Comparison of ENCODE assay signal across 19 mouse cellular contexts in the genomic region with DNA sequence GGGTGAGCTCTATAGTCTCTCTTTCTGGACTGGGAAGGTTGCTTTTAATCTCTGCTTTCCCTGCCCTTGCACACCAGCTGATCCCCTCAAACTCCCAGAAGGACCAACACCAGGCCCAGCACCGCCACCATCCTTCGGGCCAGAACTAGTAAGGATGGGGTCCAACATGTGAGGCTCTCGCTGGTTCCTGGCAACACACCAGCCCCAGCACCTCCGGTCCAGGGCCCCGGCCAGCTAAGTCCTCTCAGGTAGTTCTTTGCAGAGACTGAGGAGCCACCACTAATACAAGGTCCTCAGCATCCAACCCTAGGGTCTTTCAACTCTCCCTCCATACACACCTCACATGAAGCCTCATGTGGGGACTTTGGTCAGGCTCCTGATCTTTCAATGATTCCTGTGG. TPM values are rescaled to one million over a fixed set of nuclear protein-coding genes. Genes with fewer than 3 reads are reported as not detected.
DNase-seq lines count a peak whose midpoint lies in the region; ATAC-seq lines count a peak whose summit lies in the region.
"Had no signal": no experiment of that assay in that cellular context is flagged by ENCODE, and none has a peak within 500 bp of the region (broad histone marks: within the 10 kb centered on the region; RNA-seq: fewer than 3 reads in every experiment).

No protein-coding gene starts in this region.

- 0 out of 2 replicates have a peak overlapping the region, but pooled peaks have one; percentile 19 for H3K27ac ChIP-seq in heart, embryonic 12.5 days (ENCODE audit: poor library complexity, severe bottlenecking)
- 0 out of 2 replicates have a peak overlapping the region, but pooled peaks have one; percentile 10 for H3K27ac ChIP-seq in liver, embryonic 15.5 days (replicated peaks)
- no peak overlapping the region for H3K27ac ChIP-seq in liver, embryonic 12.5 days
- H3K27ac ChIP-seq in limb, embryonic 15.5 days, result 0 out of 2 replicates have a peak overlapping the region, but pooled peaks have one; percentile 0
- H3K27ac ChIP-seq: forebrain, embryonic 10.5 days; hindbrain, embryonic 14.5 days; left cerebral cortex, adult 2 months; neural tube, embryonic 15.5 days had no signal

- no peaks in the 10 kb centered on the region for H3K9me3 ChIP-seq in heart, embryonic 12.5 days (replicated peaks)
- no peaks in the 10 kb centered on the region for H3K9me3 ChIP-seq in liver, embryonic 15.5 days (replicated peaks)
- H3K9me3 ChIP-seq in liver, embryonic 12.5 days (replicated peaks), result no peaks in the 10 kb centered on the region
- H3K9me3 ChIP-seq in limb, embryonic 15.5 days, result no peaks in the 10 kb centered on the region
- H3K9me3 ChIP-seq: forebrain, embryonic 10.5 days; neural tube, embryonic 15.5 days had no signal

- ATAC-seq in heart, embryonic 12.5 days (ENCODE audit: insufficient number of reproducible peaks, low FRiP score), result no peak
- ATAC-seq in liver, embryonic 15.5 days (ENCODE audit: insufficient read depth), result no peak
- ATAC-seq in liver, embryonic 12.5 days, result no peak
- no peak for ATAC-seq in limb, embryonic 15.5 days (ENCODE audit: insufficient number of reproducible peaks, low FRiP score, low TSS enrichment, low read depth)
- ATAC-seq: activated CD4-positive, CD25-positive, alpha-beta regulatory T cell, adult 4 months; forebrain, embryonic 16.5 days; inflammation-experienced regulatory T-cells, adult 6 months had no signal

- WGBS in heart, embryonic 12.5 days, result 95% methylated on average over 5 of the region's 5 CpGs
- WGBS in liver, embryonic 15.5 days (ENCODE audit: insufficient replicate concordance), result 79% methylated on average over 5 of the region's 5 CpGs
- WGBS in liver, embryonic 12.5 days (ENCODE audit: insufficient replicate concordance), result 90% methylated on average over 5 of the region's 5 CpGs
- 95% methylated on average over 5 of the region's 5 CpGs for WGBS in limb, embryonic 15.5 days

- no peak overlapping the region for H3K4me2 ChIP-seq in heart, embryonic 12.5 days
- 0 out of 2 replicates have a peak overlapping the region, but pooled peaks have one; percentile 7 for H3K4me2 ChIP-seq in liver, embryonic 15.5 days
- H3K4me2 ChIP-seq in liver, embryonic 12.5 days, result no peak overlapping the region
- no peak overlapping the region for H3K4me2 ChIP-seq in limb, embryonic 15.5 days
- H3K4me2 ChIP-seq: hindbrain, embryonic 14.5 days; midbrain, embryonic 11.5 days; neural tube, embryonic 15.5 days had no signal

- no peak overlapping the region for H3K9ac ChIP-seq in heart, embryonic 12.5 days
- H3K9ac ChIP-seq in liver, embryonic 15.5 days, result no peak overlapping the region
- H3K9ac ChIP-seq in liver, embryonic 12.5 days, result no peak overlapping the region
- no peak overlapping the region for H3K9ac ChIP-seq in limb, embryonic 15.5 days
- H3K9ac ChIP-seq: hindbrain, embryonic 14.5 days; neural tube, embryonic 15.5 days had no signal

- DNase-seq in cerebellum, adult 11 months, result peak; percentile 51
- DNase-seq in cerebellum, postnatal 4 days (ENCODE audit: low spot score in 2 of 2), result no peak
- DNase-seq in heart, adult 9 months (ENCODE audit: low spot score in 2 of 2), result no peak
- DNase-seq in embryo, embryonic 10 days (ENCODE audit: low spot score), result no peak
- DNase-seq: kidney, adult 18-20 months; lung, adult 2 months; lung, postnatal 14 days had no signal

- H3K36me3 ChIP-seq in heart, embryonic 12.5 days, result no peaks in the 10 kb centered on the region
- H3K36me3 ChIP-seq in liver, embryonic 15.5 days (replicated peaks), result no peaks in the 10 kb centered on the region
- no peaks in the 10 kb centered on the region for H3K36me3 ChIP-seq in liver, embryonic 12.5 days
- no peaks in the 10 kb centered on the region for H3K36me3 ChIP-seq in limb, embryonic 15.5 days
- H3K36me3 ChIP-seq: forebrain, embryonic 10.5 days; neural tube, embryonic 15.5 days had no signal

- H3K4me1 ChIP-seq in heart, embryonic 12.5 days (replicated peaks), result peaks cover 88% of the 10 kb centered on the region
- H3K4me1 ChIP-seq in liver, embryonic 15.5 days (replicated peaks), result peaks cover 77% of the 10 kb centered on the region
- peaks cover 89% of the 10 kb centered on the region for H3K4me1 ChIP-seq in liver, embryonic 12.5 days
- peaks cover 48% of the 10 kb centered on the region for H3K4me1 ChIP-seq in limb, embryonic 15.5 days

- no peaks in the 10 kb centered on the region for H3K27me3 ChIP-seq in heart, embryonic 12.5 days (replicated peaks)
- no peaks in the 10 kb centered on the region for H3K27me3 ChIP-seq in liver, embryonic 15.5 days
- H3K27me3 ChIP-seq in liver, embryonic 12.5 days (replicated peaks), result no peaks in the 10 kb centered on the region
- no peaks in the 10 kb centered on the region for H3K27me3 ChIP-seq in limb, embryonic 15.5 days
- H3K27me3 ChIP-seq: neural tube, embryonic 15.5 days had no signal

- no peak overlapping the region for H3K4me3 ChIP-seq in heart, embryonic 12.5 days
- no peak overlapping the region for H3K4me3 ChIP-seq in liver, embryonic 15.5 days (replicated peaks)
- H3K4me3 ChIP-seq in liver, embryonic 12.5 days, result no peak overlapping the region
- H3K4me3 ChIP-seq in limb, embryonic 15.5 days, result no peak overlapping the region
- H3K4me3 ChIP-seq: forebrain, embryonic 10.5 days; left cerebral cortex, adult 2 months; neural tube, embryonic 15.5 days had no signal

RNA-seq across cellular contexts. Expression of a gene that starts 29.7 kb away (rescaled TPM):
- polyA plus RNA-seq in heart, embryonic 12.5 days (2016; fragmentation: Nextera tagmentation; extraction: Ambion mirVana), result 14.1 and 15.5 TPM in 2 replicates
- 5.0 and 6.3 TPM in 2 replicates for polyA plus RNA-seq in liver, embryonic 15.5 days (2015; fragmentation: Nextera tagmentation; extraction: Ambion mirVana)
- 4.9 and 5.0 TPM in 2 replicates for polyA plus RNA-seq in liver, embryonic 12.5 days (2016; fragmentation: Nextera tagmentation; extraction: Ambion mirVana)
- 9.3 and 11.4 TPM in 2 replicates for polyA plus RNA-seq in limb, embryonic 15.5 days (2015; fragmentation: Nextera tagmentation; extraction: Ambion mirVana)
